ENCODE assay signal across 8 mouse cellular contexts in genomic region chr14:34896253-34896982, GRCm38 (mm10).
DNase-seq lines count a peak whose midpoint lies in the region; ATAC-seq lines count a peak whose summit lies in the region.

No protein-coding gene starts in this region.

- no peaks in the 10 kb centered on the region for H3K36me3 ChIP-seq in heart, embryonic 16.5 days (ENCODE audit: control insufficient read depth, insufficient read depth)
- no peaks in the 10 kb centered on the region for H3K36me3 ChIP-seq in forebrain, embryonic 10.5 days (replicated peaks)
- H3K36me3 ChIP-seq in stomach, embryonic 16.5 days (ENCODE audit: control insufficient read depth, insufficient read depth, low read length): no peaks in the 10 kb centered on the region

- WGBS in heart, embryonic 16.5 days: 6% methylated on average over 33 of the region's 33 CpGs
- WGBS in forebrain, embryonic 10.5 days: 8% methylated on average over 33 of the region's 33 CpGs
- WGBS in stomach, embryonic 16.5 days: 4% methylated on average over 33 of the region's 33 CpGs

- 0 out of 2 replicates have a peak, but pooled peaks cover 2% of the 10 kb centered on the region for H3K4me1 ChIP-seq in heart, embryonic 16.5 days (ENCODE audit: control insufficient read depth, insufficient read depth, low read length)
- H3K4me1 ChIP-seq in forebrain, embryonic 10.5 days: peaks cover 29% of the 10 kb centered on the region
- no peaks in the 10 kb centered on the region for H3K4me1 ChIP-seq in stomach, embryonic 16.5 days (ENCODE audit: control insufficient read depth, insufficient read depth, low read length)

- H3K9ac ChIP-seq in heart, embryonic 16.5 days (ENCODE audit: low read length): no peak overlapping the region
- H3K9ac ChIP-seq in stomach, embryonic 16.5 days (ENCODE audit: low read length): no peak overlapping the region

- H3K4me3 ChIP-seq in heart, embryonic 16.5 days (ENCODE audit: low read length): peak overlapping the region; percentile 27
- H3K4me3 ChIP-seq in forebrain, embryonic 10.5 days: peak overlapping the region; percentile 52
- peak overlapping the region; percentile 27 for H3K4me3 ChIP-seq in stomach, embryonic 16.5 days (replicated peaks; ENCODE audit: low read length)

- no peak for ATAC-seq in heart, embryonic 16.5 days (replicated peaks; ENCODE audit: extremely low read depth, insufficient read depth, low FRiP score)
- ATAC-seq in stomach, embryonic 16.5 days (ENCODE audit: insufficient read depth, low FRiP score): no peak

- no peaks in the 10 kb centered on the region for H3K9me3 ChIP-seq in heart, embryonic 16.5 days (replicated peaks; ENCODE audit: control insufficient read depth, low read length)
- H3K9me3 ChIP-seq in forebrain, embryonic 10.5 days: no peaks in the 10 kb centered on the region
- no peaks in the 10 kb centered on the region for H3K9me3 ChIP-seq in stomach, embryonic 16.5 days (replicated peaks; ENCODE audit: control insufficient read depth, low read length)

- no peak overlapping the region for H3K27ac ChIP-seq in heart, embryonic 16.5 days (ENCODE audit: low read length)
- H3K27ac ChIP-seq in forebrain, embryonic 10.5 days: peak overlapping the region; percentile 44; the same call in 1 of the 2 replicates
- no peak overlapping the region for H3K27ac ChIP-seq in stomach, embryonic 16.5 days (ENCODE audit: low read length)

- DNase-seq in heart, adult 8-10 months (ENCODE audit: low spot score): no peak
- DNase-seq in forebrain, embryonic 10.5 days (ENCODE audit: extremely low spot score, low spot score): peak; percentile 51
- DNase-seq in layer of hippocampus, adult 18-20 months (ENCODE audit: low spot score in 2 of 2): peak; percentile 67 to 84
- peak; percentile 39 for DNase-seq in mesoderm, embryonic 11.5 days (ENCODE audit: low read depth, low spot score)
- DNase-seq in lung, postnatal 36 days: no peak
- no peak for DNase-seq in ovary, postnatal 14 days (ENCODE audit: low spot score)

- H3K4me2 ChIP-seq in heart, embryonic 16.5 days (ENCODE audit: low read depth, low read length): peak overlapping the region; percentile 61
- H3K4me2 ChIP-seq in stomach, embryonic 16.5 days (ENCODE audit: low read depth, low read length): peak overlapping the region; percentile 52

- H3K27me3 ChIP-seq in heart, embryonic 16.5 days (ENCODE audit: control insufficient read depth, insufficient read depth, low read length): peaks cover 10% of the 10 kb centered on the region
- peaks cover 64% of the 10 kb centered on the region for H3K27me3 ChIP-seq in forebrain, embryonic 10.5 days (ENCODE audit: poor library complexity, severe bottlenecking)
- H3K27me3 ChIP-seq in stomach, embryonic 16.5 days (ENCODE audit: control insufficient read depth, insufficient read depth, low read length): no peaks in the 10 kb centered on the region

Comparison
In these comparisons a context has a peak if more than half of its experiments do, and no peak if none do; other contexts are left out.
1. DNase-seq: peak in forebrain, embryonic 10.5 days (single experiment), layer of hippocampus, adult 18-20 months (2 of 2) and mesoderm, embryonic 11.5 days (single experiment); none in heart, adult 8-10 months (single experiment), lung, postnatal 36 days (single experiment) and ovary, postnatal 14 days (single experiment).
2. Peak in every context shown above with its lines, with median percentiles within 50 percentile points of each other: H3K4me3 ChIP-seq.